Mouse (Mus musculus) midbrain, embryonic 12.5 days (tissue): ENCODE results near the gene Adamts7. TPM values are rescaled to one million over a fixed set of nuclear protein-coding genes. Genes with fewer than 3 reads are reported as not detected.

Experiments
- polyA plus RNA-seq: library from polyadenylated mRNA; unstranded; fragments of >200 nt; fragmentation: Nextera tagmentation; extraction: Ambion mirVana; gene quantifications from 2 replicates; pipeline ENCODE4 v1.2.1, GENCODE M21; 2016

Adamts7 gene
- polyA plus RNA-seq, 1 experiment from 2014 or later = 24.0 TPM

Other genes starting within 250 kb of the Adamts7 start
- gene Ctsh, start 108.9 kb upstream of the Adamts7 start, polyA plus RNA-seq = 8.6 and 9.5 TPM in 2 replicates
- gene Morf4l1, start 48.3 kb upstream of the Adamts7 start, polyA plus RNA-seq = 544 and 551 TPM in 2 replicates
- gene Tbc1d2b, start 107.7 kb downstream of the Adamts7 start, polyA plus RNA-seq = 11.0 and 11.4 TPM in 2 replicates